Mouse (Mus musculus): ENCODE measurements around the gene Nek6.

- TF ChIP-seq CTCF (IDR thresholded peaks at IDR 0.05; ENCODE audit: control insufficient read depth, insufficient read depth, insufficient replicate concordance, low read depth, low read length) (no peak), POLR2A (IDR thresholded peaks at IDR 0.05; ENCODE audit: control insufficient read depth, low read depth, low read length) (no peak)
Measured at GRCm38 (mm10) chr2:38534241-38534940, 22.9 kb downstream of the Nek6 start.
